Mouse (Mus musculus) CH12.LX (cell line): ENCODE measurements around the gene Tmx2. TPM values are rescaled to one million over a fixed set of nuclear protein-coding genes. Genes with fewer than 3 reads are reported as not detected.

ENCODE experiments used
- DNase-seq: peaks from one replicate; pipeline ENCODE4 v3.0.0-alpha.2; 2013; ENCODE audit errors: extremely low read depth
- H3K27ac ChIP-seq: 2 replicates; pipeline ENCODE4 v1.5.1; 2012; ENCODE audit warnings: low read depth, mild to moderate bottlenecking, control low read depth, moderate library complexity; ENCODE audit not compliant: insufficient read depth
- H3K27me3 ChIP-seq: replicated peaks from 2 replicates; pipeline ENCODE3; 2012; ENCODE audit warnings: inconsistent platforms
- H3K36me3 ChIP-seq, 2 experiments: replicated peaks in 1 of 2; 2 replicates each; pipeline versions ENCODE3 to v1.6.1; 2012; ENCODE audit warnings: inconsistent platforms in 1 of 2, low read length in 1 of 2, mild to moderate bottlenecking in 1 of 2, mixed read lengths in 1 of 2, moderate library complexity in 1 of 2; ENCODE audit not compliant: control insufficient read depth in 1 of 2, insufficient read depth in 1 of 2
- H3K4me1 ChIP-seq, 2 experiments: 2 replicates each; pipeline ENCODE4 v1.6.1; 2012; ENCODE audit warnings: inconsistent platforms in 1 of 2, moderate library complexity in 1 of 2; ENCODE audit not compliant: insufficient read depth in 2 of 2, control insufficient read depth in 1 of 2
- H3K4me2 ChIP-seq: 2 replicates; pipeline ENCODE4 v1.6.1; 2012; ENCODE audit warnings: low read depth, mild to moderate bottlenecking, control low read depth; ENCODE audit not compliant: poor library complexity, insufficient read depth, severe bottlenecking
- H3K4me3 ChIP-seq, 3 experiments: fragments of 150-350 bp in 1 of 3; sonication (generic) in 1 of 3; replicated peaks in 1 of 3; 2 replicates each; pipeline versions ENCODE3 to v1.5.1; 2011 to 2012; ENCODE audit warnings: low read depth in 2 of 3, low read length in 2 of 3, mild to moderate bottlenecking in 2 of 3, moderate library complexity in 2 of 3, control low read depth in 1 of 3, improper control_type of control experiment in 1 of 3, inconsistent platforms in 1 of 3, mixed read lengths in 1 of 3; ENCODE audit not compliant: poor library complexity in 1 of 3
- H3K79me2 ChIP-seq: replicated peaks from 2 replicates; pipeline ENCODE4 v1.6.1; 2012; ENCODE audit warnings: mild to moderate bottlenecking, moderate library complexity; ENCODE audit not compliant: control insufficient read depth, poor library complexity, insufficient read depth, severe bottlenecking; ENCODE audit errors: extremely low read depth
- H3K9ac ChIP-seq: 2 replicates; pipeline ENCODE4 v1.6.1; 2012; ENCODE audit warnings: low read depth, mild to moderate bottlenecking, control low read depth, moderate library complexity; ENCODE audit not compliant: insufficient read depth
- H3K9me3 ChIP-seq: replicated peaks from 2 replicates; pipeline ENCODE3; 2012; ENCODE audit warnings: low read length, inconsistent platforms, mixed read lengths
- CTCF ChIP-seq, 2 experiments: IDR thresholded peaks in 1 of 2; conservative IDR thresholded peaks in 1 of 2; 2 replicates each; pipeline ENCODE4 v1.5.1; 2011 to 2012; ENCODE audit warnings: low read depth in 2 of 2, low read length in 2 of 2, improper control_type of control experiment in 1 of 2, inconsistent platforms in 1 of 2, mild to moderate bottlenecking in 1 of 2, moderate library complexity in 1 of 2
- GABPA ChIP-seq: IDR thresholded peaks from 2 replicates; pipeline ENCODE4 v1.6.1; 2012; ENCODE audit warnings: low read depth, low read length, improper control_type of control experiment, inconsistent platforms; ENCODE audit not compliant: insufficient replicate concordance
- HCFC1 ChIP-seq: IDR thresholded peaks from 2 replicates; pipeline ENCODE4 v1.6.1; 2012; ENCODE audit warnings: low read depth, mild to moderate bottlenecking, inconsistent platforms, low read length, improper control_type of control experiment
- IRF4 ChIP-seq: IDR thresholded peaks from 2 replicates; pipeline ENCODE4 v1.6.1; 2014; ENCODE audit warnings: low read depth, mild to moderate bottlenecking, inconsistent platforms, low read length, improper control_type of control experiment
- JUN ChIP-seq: IDR thresholded peaks from 2 replicates; pipeline ENCODE4 v1.6.1; 2011; ENCODE audit warnings: low read depth, mild to moderate bottlenecking, low read length, improper control_type of control experiment, moderate library complexity; ENCODE audit not compliant: insufficient read depth
- KAT2A ChIP-seq: IDR thresholded peaks from 2 replicates; pipeline ENCODE4 v1.6.1; 2012; ENCODE audit warnings: low read length, improper control_type of control experiment, inconsistent platforms; ENCODE audit not compliant: insufficient replicate concordance
- MAFK ChIP-seq: IDR thresholded peaks from 2 replicates; pipeline ENCODE4 v1.6.1; 2011; ENCODE audit warnings: low read length, improper control_type of control experiment; ENCODE audit not compliant: insufficient replicate concordance
- MAX ChIP-seq: IDR thresholded peaks from 2 replicates; pipeline ENCODE4 v1.6.1; 2011; ENCODE audit warnings: low read length, improper control_type of control experiment
- MEF2A ChIP-seq: IDR thresholded peaks from 2 replicates; pipeline ENCODE4 v1.6.1; 2014; ENCODE audit warnings: low read depth, mild to moderate bottlenecking, inconsistent platforms, low read length, improper control_type of control experiment, borderline replicate concordance
- MYC ChIP-seq: IDR thresholded peaks from 2 replicates; pipeline ENCODE4 v1.6.1; 2011; ENCODE audit warnings: low read depth, mild to moderate bottlenecking, improper control_type of control experiment, low read length
- NELFE ChIP-seq: IDR thresholded peaks from 2 replicates; pipeline ENCODE4 v1.6.1; 2011; ENCODE audit warnings: low read depth, low read length, improper control_type of control experiment
- POLR2A ChIP-seq: IDR thresholded peaks from 2 replicates; pipeline ENCODE4 v1.6.1; 2011; ENCODE audit warnings: low read depth, mild to moderate bottlenecking, improper control_type of control experiment, low read length
- POLR2AphosphoS2 ChIP-seq: IDR thresholded peaks from 2 replicates; pipeline ENCODE4 v1.6.1; 2011; ENCODE audit warnings: low read depth, low read length, improper control_type of control experiment
- SIN3A ChIP-seq: IDR thresholded peaks from 2 replicates; pipeline ENCODE4 v1.6.1; 2012; ENCODE audit warnings: low read length, improper control_type of control experiment, inconsistent platforms
- TBP ChIP-seq: conservative IDR thresholded peaks from 2 replicates; pipeline ENCODE4 v1.6.1; 2011; ENCODE audit warnings: low read depth, low read length, improper control_type of control experiment
- TCF12 ChIP-seq: IDR thresholded peaks from 2 replicates; pipeline ENCODE4 v1.6.1; 2014; ENCODE audit warnings: low read depth, mild to moderate bottlenecking, inconsistent platforms, low read length, improper control_type of control experiment
- UBTF ChIP-seq: IDR thresholded peaks from 2 replicates; pipeline ENCODE4 v1.6.1; 2012; ENCODE audit warnings: low read depth, mild to moderate bottlenecking, inconsistent platforms, low read length, improper control_type of control experiment, moderate library complexity
- ZMIZ1 ChIP-seq: IDR thresholded peaks from 2 replicates; pipeline ENCODE4 v1.6.1; 2012; ENCODE audit warnings: low read depth, mild to moderate bottlenecking, inconsistent platforms, low read length, improper control_type of control experiment
- ZNF384 ChIP-seq: IDR thresholded peaks from 2 replicates; pipeline ENCODE4 v1.6.1; 2012; ENCODE audit warnings: low read depth, low read length, improper control_type of control experiment, inconsistent platforms
- dilution Hi-C: fragments of 300-500 bp; cut with MboI; formaldehyde crosslinking; loops from 2 replicates; pipeline ENCODE4 v1.14.3; 2020; ENCODE audit warnings: low sequenced_read_pairs; ENCODE audit not compliant: extremely low pct_unique_long_range_greater_than_20kb, extremely low pct_ligation_motif_present
- in situ Hi-C: fragments of 300-500 bp; cut with MboI; formaldehyde crosslinking; loops from 3 replicates; pipeline ENCODE4 v1.14.3; 2019; ENCODE audit warnings: low sequenced_read_pairs, low pct_ligation_motif_present, low pct_unique_long_range_greater_than_20kb, mixed read lengths
- polyA plus RNA-seq: library from polyadenylated mRNA; unstranded; fragments of >175 nt; gene quantifications from 2 replicates; pipeline ENCODE4 v1.2.1, GENCODE M21; 2012; ENCODE audit warnings: low read depth; ENCODE audit not compliant: insufficient read length
- total RNA-seq, 2 experiments: library from RNA; depleted of rRNA; stranded (reverse); fragments of 300-350 nt in 1 of 2; fragments of >200 nt in 1 of 2; gene quantifications; 2 replicates each; pipeline ENCODE4 v1.2.3; 2012 to 2014

The Tmx2 gene
- total and polyA plus RNA-seq, 3 experiments = 68.1 to 76.5 (median 70.4) TPM

DNA sequence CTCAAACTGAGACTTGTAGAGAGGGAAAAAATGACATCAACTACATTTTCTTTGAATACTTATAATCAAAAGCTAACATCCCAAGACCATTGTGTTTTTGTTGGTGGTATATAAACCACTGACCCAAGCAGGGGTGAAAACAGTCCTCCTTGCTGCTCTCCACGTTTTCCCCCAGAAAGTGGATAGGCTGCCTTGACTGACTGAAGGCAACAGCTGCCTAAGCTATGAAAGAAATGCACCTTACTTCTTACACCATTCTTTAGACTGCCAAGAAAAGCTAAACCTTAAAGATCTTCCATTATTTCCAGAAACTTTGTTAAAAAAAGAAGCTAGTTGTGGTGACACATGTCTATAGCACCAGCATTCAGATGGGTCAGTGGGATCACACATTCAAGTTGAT, 32.8 kb downstream of the Tmx2 start (continued):
- TF ChIP-seq KAT2A = no peak
- TF ChIP-seq POLR2AphosphoS2 = no peak
- TF ChIP-seq MAX = no peak
- TF ChIP-seq MYC = no peak

DNA sequence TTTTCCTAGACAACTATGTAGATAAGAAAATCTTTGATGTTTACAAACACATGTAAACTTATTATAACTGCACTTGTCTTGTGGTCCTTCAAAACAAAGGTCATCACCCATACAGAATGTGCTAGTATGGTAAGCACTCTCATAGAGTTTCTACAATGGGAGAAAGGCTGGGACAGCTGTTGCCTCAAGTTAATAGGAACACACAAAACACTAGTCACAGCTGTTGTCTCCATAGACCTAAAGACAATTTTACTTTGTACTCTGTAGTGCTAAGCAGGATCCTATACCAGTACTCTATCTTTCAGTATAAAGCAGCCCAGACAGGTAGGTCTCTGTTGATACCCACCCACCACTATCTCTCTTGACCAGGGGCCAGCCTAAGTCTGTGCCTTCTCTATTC, 38.1 kb downstream of the Tmx2 start:
- H3K4me1 ChIP-seq = no peaks in the 10 kb centered on the region
- no peak overlapping the region for H3K9ac ChIP-seq
- H3K27me3 ChIP-seq = no peaks in the 10 kb centered on the region
- H3K9me3 ChIP-seq = no peaks in the 10 kb centered on the region
- no peak overlapping the region for H3K27ac ChIP-seq
- no peak for TF ChIP-seq MAFK
- no peak for TF ChIP-seq SIN3A
- no peak for TF ChIP-seq GABPA
- TF ChIP-seq JUN = no peak
- TF ChIP-seq MYC = no peak
- no peak for TF ChIP-seq IRF4
- no peak for TF ChIP-seq TBP
- no peak overlapping the region for H3K4me3 ChIP-seq
- dilution Hi-C loops (no loop called here), in situ Hi-C loops (no loop called here)
- DNase-seq = no peak
- H3K4me2 ChIP-seq = no peak overlapping the region
- H3K79me2 ChIP-seq = no peaks in the 10 kb centered on the region
- no peaks in the 10 kb centered on the region for H3K36me3 ChIP-seq

DNA sequence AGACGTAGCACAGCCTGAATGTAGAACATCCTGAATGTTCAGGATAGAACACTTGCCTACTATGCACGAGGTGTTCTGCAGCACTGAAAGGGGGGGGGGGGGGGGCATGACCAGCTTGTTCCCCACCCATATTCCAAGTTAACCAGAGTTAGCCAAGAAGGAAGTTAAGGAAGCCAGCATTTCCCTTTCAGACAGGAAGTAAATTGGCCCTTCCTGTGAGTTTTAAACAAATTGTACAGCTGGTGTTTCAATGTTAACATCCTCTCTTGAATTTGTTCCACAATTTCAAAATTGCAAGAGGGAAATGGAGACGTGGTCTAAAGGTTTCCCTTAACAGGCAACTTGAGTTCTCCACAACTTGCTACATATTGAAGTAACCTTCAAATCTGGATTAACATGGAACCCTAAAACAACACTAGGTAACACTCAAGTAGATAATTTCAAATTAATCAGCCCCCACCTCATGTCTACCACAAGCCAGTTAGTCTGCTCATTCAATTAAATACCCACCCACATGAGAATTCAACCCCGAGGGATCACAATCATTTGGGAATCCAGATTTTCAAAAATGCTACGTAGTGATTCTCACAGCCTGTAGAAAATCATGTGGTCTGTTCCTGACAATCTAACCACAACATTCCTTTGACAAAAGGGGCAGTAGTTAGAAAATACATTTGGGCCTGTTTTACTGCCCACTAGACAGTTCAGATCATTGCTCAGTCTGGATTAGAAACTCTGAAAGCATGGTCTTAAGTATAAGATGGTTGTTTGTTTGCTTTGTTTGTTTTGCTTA, 40.3 kb downstream of the Tmx2 start:
- in situ Hi-C loops = no loop called here
- H3K4me2 ChIP-seq = no peak overlapping the region
- no peaks in the 10 kb centered on the region for H3K9me3 ChIP-seq
- H3K36me3 ChIP-seq = no peaks in the 10 kb centered on the region
- H3K79me2 ChIP-seq = no peaks in the 10 kb centered on the region
- dilution Hi-C loops = no loop called here
- no peak for DNase-seq
- no peak overlapping the region for H3K27ac ChIP-seq
- H3K4me3 ChIP-seq = no peak overlapping the region
- no peaks in the 10 kb centered on the region for H3K27me3 ChIP-seq
- TF ChIP-seq NELFE (no peak), MAFK (no peak), SIN3A (no peak), UBTF (no peak), KAT2A (no peak), MEF2A (no peak), ZNF384 (no peak), ZMIZ1 (no peak), JUN (no peak), IRF4 (no peak), MAX (no peak), HCFC1 (no peak), TCF12 (no peak), POLR2A (no peak), CTCF (conservative IDR thresholded peaks at IDR 0.05 in 1 of 2, IDR thresholded peaks at IDR 0.05 in 1 of 2; ENCODE audit: low read depth in 2 of 2, low read length in 2 of 2) (no peak), MYC (no peak)
- no peak overlapping the region for H3K9ac ChIP-seq
- 0 out of 4 replicates have a peak, but pooled peaks cover 0 to 3% of the 10 kb centered on the region in 2 experiments for H3K4me1 ChIP-seq
